Mouse (Mus musculus) testis, postnatal 14 days (tissue): ENCODE results near the gene Gm17267.
"Not testable (repeated sequence)": the region's sequence is repeated elsewhere in the genome, so short reads cannot be mapped to it uniquely, and the experiment has no call there.

Experiments used
- DNase-seq: peaks from one replicate; pipeline ENCODE4 v3.0.0; 2021; ENCODE audit warnings: low spot score

Gene Gm17267

GRCm38 (mm10) chrX:126017257-126017656, at the start of gene Gm17267:
Gm17267 (plus strand) TSS chrX:126017557.
- not testable (repeated sequence) for DNase-seq
